Mouse (Mus musculus): ENCODE data around the gene Acap3. TPM values are rescaled to one million over a fixed set of nuclear protein-coding genes. Genes with fewer than 3 reads are reported as not detected.

The Acap3 gene
- total RNA-seq, 2 experiments from 2014 or later = 20.1 to 20.7 TPM

DNA sequence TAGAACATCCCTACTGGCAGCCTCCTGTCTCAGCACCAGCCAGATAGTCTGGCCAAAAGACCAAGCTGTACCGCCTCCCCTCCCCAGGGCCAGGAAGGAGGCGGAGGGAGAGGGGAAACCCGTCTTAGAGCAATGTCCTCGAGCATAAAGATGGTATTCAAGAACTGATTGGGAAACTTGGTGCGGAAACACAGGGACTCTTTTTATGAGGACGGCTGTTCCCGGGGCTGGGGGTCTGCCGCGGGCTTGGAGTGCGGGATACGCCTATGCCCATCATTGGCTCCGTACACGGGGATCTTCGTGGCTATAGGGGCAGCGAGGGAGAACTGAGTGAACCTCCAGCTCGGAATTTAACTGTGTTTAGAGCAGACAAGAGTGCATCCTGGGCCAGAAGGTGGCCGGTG, 51.4 kb downstream of the Acap3 start:
- DNase-seq = peak; percentile 14 to 42

DNA sequence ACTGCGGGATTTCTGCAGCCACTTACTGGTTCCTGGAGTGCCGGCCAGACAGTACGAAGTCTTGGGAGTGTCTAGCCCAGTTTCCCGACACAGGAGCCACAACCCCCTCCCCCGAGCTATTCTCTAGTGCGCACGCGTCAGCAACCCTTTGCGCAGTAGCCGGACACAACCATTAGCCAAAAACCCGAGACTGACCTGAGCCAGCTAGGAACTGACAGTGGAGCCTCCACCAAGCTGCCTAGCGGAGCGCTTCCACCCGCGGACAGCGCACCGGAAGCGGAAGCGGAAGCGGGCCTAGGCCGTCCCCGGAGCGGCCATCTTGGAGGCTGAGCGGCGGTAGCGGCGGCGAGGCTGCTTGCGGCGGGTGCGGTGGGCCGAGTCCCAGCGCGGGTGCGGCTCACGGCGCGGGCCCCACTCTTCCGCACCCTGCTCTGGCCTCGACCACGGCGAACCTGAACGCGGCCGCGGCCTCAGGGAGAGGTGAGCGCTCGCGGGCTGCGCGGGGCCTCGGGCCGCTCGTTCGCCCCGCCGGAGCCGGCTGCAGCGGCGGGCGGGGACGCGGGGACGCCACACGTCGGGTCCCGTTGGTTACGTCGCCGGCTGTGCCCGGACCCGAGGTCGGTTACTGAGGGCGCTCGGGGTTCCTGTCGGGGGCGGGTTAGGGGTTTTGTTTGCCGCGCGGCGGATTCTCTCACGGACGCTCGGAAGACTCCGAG, 52.1 kb downstream of the Acap3 start, which contains the start of gene Ube2j2:
TSS of gene Ube2j2 (plus strand) at position 298 of the 716 bp plus-strand sequence.
- DNase-seq = peak; percentile 95 to 97

DNA sequence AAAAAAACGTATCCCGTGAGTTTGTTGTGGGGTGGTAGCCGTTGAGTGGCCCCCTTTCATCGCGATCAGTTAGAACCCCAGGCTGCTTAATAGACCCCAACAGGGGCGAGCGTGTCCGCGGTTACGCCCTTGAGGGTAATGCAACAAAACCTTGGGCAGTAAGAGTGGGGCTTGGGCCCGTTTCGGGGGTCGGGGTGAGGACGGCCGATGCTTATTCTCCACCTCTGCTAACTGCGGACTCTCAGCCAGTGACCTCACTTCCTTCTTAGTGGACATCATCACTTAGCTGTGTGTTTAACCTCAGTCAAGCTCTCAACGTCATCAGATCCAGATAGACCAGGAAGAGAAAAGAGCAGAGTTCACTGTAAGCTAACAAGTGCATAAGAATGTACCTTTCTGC, 52.6 kb downstream of the Acap3 start:
- DNase-seq = peak; percentile 14 to 26

DNA sequence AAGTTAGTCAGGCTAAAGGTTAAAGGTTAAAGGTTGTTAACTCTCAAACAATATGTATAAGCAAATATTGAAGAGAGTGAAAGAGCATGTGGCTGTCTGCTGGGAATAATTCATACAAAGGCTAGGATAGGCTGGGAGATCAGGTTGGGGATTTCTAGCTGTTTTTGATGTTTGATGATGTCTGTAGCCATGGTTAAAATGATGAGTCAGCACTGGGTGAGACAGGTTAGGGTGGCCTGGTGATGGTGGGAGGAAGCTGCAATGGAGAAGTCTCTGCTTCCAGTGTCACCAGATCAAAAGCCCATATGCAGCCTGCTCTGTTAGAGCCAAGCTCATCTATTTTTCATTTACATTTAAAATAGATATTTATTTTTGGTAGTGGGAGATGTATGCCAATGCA, 55.5 kb downstream of the Acap3 start:
- no peak for DNase-seq

DNA sequence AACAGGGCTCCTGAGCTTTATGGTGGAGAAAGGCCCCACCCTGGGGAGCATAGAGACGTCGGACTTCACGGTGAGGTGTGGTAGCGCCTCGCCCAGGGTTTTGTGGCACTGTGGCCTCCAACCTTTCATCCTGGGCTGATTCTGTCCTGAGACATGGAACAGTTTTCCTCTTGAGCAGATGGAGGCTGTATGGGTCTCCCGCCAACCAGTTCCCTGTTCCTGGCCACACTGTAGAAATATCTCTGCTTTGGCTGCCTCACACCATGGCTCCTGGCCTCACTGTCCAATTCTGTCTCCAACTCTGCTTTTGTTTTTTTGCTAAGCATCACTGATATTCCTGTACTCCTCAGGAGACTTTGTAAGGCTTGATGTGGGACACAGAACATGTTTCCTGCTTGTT, 63.9 kb downstream of the Acap3 start:
- DNase-seq = no peak

Small RNAs within 50 kb of the gene (microRNA-seq; reads per million reads assigned to microRNA genes)
- not detected for gene Gm22991

Other genes starting within 250 kb of the Acap3 start
- not detected for gene Gm10563, start 246.4 kb upstream of the Acap3 start, total RNA-seq (2021)
- gene Mmp23, start 238.4 kb upstream of the Acap3 start, total RNA-seq (2021) = 1 to 10 TPM; 5.5 to 8.9 TPM
- gene Mib2, start 222.6 kb upstream of the Acap3 start, total RNA-seq (2021) = 10 to 100 TPM; 43.6 to 48.9 TPM
- 10 to 100 TPM; 31.3 to 59.8 TPM for gene Fndc10, start 197.5 kb upstream of the Acap3 start, total RNA-seq (2021)
- 100 to 1,000 TPM in 1 of 2 experiments, 10 to 100 TPM in 1; 98.1 to 123 TPM for gene Ssu72, start 187.0 kb upstream of the Acap3 start, total RNA-seq (2021)
- gene Tmem240, start 157.0 kb upstream of the Acap3 start, total RNA-seq (2021) = under 1 TPM; 0.70 to 0.72 TPM
- gene Atad3a, start 130.7 kb upstream of the Acap3 start, total RNA-seq (2021) = 10 to 100 TPM; 83.2 to 94.1 TPM
- gene Vwa1, start 117.1 kb upstream of the Acap3 start, total RNA-seq (2021) = 1 to 10 TPM; 3.4 to 6.0 TPM
- under 1 TPM; 0.30 to 0.56 TPM for gene Tmem88b, start 105.9 kb upstream of the Acap3 start, total RNA-seq (2021)
- gene Ankrd65, start 101.4 kb upstream of the Acap3 start, total RNA-seq (2021) = not detected
- gene Mrpl20, start 88.9 kb upstream of the Acap3 start, total RNA-seq (2021) = 100 to 1,000 TPM; 133 to 141 TPM
- gene Ccnl2, start 79.3 kb upstream of the Acap3 start, total RNA-seq (2021) = 100 to 1,000 TPM in 1 of 2 experiments, 10 to 100 TPM in 1; 86.3 to 122 TPM
- gene Aurkaip1, start 60.5 kb upstream of the Acap3 start, total RNA-seq (2021) = 100 to 1,000 TPM; 140 to 170 TPM
- gene Mxra8, start 52.1 kb upstream of the Acap3 start, total RNA-seq (2021) = 10 to 100 TPM; 40.2 to 47.0 TPM
- gene Dvl1, start 44.4 kb upstream of the Acap3 start, total RNA-seq (2021) = 10 to 100 TPM; 61.2 to 61.7 TPM
- under 1 TPM; 0.23 TPM for gene Tas1r3, start 28.5 kb upstream of the Acap3 start, total RNA-seq (2021)
- gene Cptp, start 22.4 kb upstream of the Acap3 start, total RNA-seq (2021) = 10 to 100 TPM in 1 of 2 experiments, 1 to 10 TPM in 1; 9.7 to 21.8 TPM
- gene Ints11, start 22.3 kb upstream of the Acap3 start, total RNA-seq (2021) = 10 to 100 TPM; 30.1 to 34.7 TPM
- 10 to 100 TPM; 25.1 to 28.1 TPM for gene Pusl1, start within 50 bp of the Acap3 start, total RNA-seq (2021)
- 10 to 100 TPM; 70.9 to 81.5 TPM for gene Ube2j2, start 52.0 kb downstream of the Acap3 start, total RNA-seq (2021)
- 10 to 100 TPM; 43.5 to 89.3 TPM for gene C1qtnf12, start 70.5 kb downstream of the Acap3 start, total RNA-seq (2021)
- gene B3galt6, start 100.8 kb downstream of the Acap3 start, total RNA-seq (2021) = 1 to 10 TPM; 7.6 to 8.0 TPM
- gene Sdf4, start 101.0 kb downstream of the Acap3 start, total RNA-seq (2021) = 100 to 1,000 TPM; 266 to 276 TPM
- under 1 TPM; 0.43 to 0.89 TPM for gene Tnfrsf4, start 122.0 kb downstream of the Acap3 start, total RNA-seq (2021)
- under 1 TPM in 1 of 2 experiments, not detected in 1; 0.40 TPM for gene Tnfrsf18, start 134.3 kb downstream of the Acap3 start, total RNA-seq (2021)
- under 1 TPM in 1 of 2 experiments, not detected in 1; 0.16 TPM for gene Ttll10, start 167.6 kb downstream of the Acap3 start, total RNA-seq (2021)
- 10 to 100 TPM; 10.4 to 11.5 TPM for gene 9430015G10Rik, start 218.2 kb downstream of the Acap3 start, total RNA-seq (2021)
- gene Rnf223, start 238.7 kb downstream of the Acap3 start, total RNA-seq (2021) = under 1 TPM in 1 of 2 experiments, not detected in 1; 0.10 TPM